ENCODE assay signal across 16 mouse cellular contexts in genomic region chr6:32388276-32388675, GRCm38 (mm10).
DNase-seq lines count a peak whose midpoint lies in the region; ATAC-seq and TF ChIP-seq lines count a peak whose summit lies in the region.
"Had no signal": no experiment of that assay in that cellular context is flagged by ENCODE, and none has a peak within 500 bp of the region (broad histone marks: within the 10 kb centered on the region; RNA-seq: fewer than 3 reads in every experiment).

No protein-coding gene starts in this region.

- peak; percentile 62; the same call in 1 of the 2 replicates for ATAC-seq in heart, embryonic 12.5 days (ENCODE audit: insufficient number of reproducible peaks, low FRiP score)
- no peak for ATAC-seq in hindbrain, embryonic 11.5 days (ENCODE audit: low FRiP score)
- ATAC-seq in hindbrain, embryonic 13.5 days (ENCODE audit: low FRiP score): no peak
- ATAC-seq: forebrain, embryonic 14.5 days; hindbrain, embryonic 16.5 days had no signal

- no peaks in the 10 kb centered on the region for H3K9me3 ChIP-seq in heart, embryonic 12.5 days (replicated peaks)
- no peaks in the 10 kb centered on the region for H3K9me3 ChIP-seq in hindbrain, embryonic 11.5 days (ENCODE audit: control insufficient read depth, low read length)
- H3K9me3 ChIP-seq in hindbrain, embryonic 13.5 days: no peaks in the 10 kb centered on the region
- H3K9me3 ChIP-seq: embryonic facial prominence, embryonic 12.5 days had no signal

- intact Hi-C loops in heart, postnatal 25 days (cut with DNase I): no loop called here
- intact Hi-C loops in gastrocnemius, adult 2 months (cut with DNase I): no loop called here

- no peak overlapping the region for H3K4me3 ChIP-seq in heart, embryonic 12.5 days
- H3K4me3 ChIP-seq in gastrocnemius, adult 2 months: no peak overlapping the region
- no peak overlapping the region for H3K4me3 ChIP-seq in hindbrain, embryonic 11.5 days (ENCODE audit: low read depth, low read length)
- no peak overlapping the region for H3K4me3 ChIP-seq in hindbrain, embryonic 13.5 days
- H3K4me3 ChIP-seq: embryonic facial prominence, embryonic 12.5 days had no signal

- DNase-seq in heart, adult 11 months: peak; percentile 94
- DNase-seq in heart, postnatal 25 days (ENCODE audit: low spot score): no peak
- peak; percentile 69 for DNase-seq in NIH3T3 (ENCODE audit: low read depth)
- peak; percentile 83 to 87 for DNase-seq in kidney, postnatal 25 days
- no peak for DNase-seq in gastrocnemius, adult 2 months
- no peak for DNase-seq in hindbrain, embryonic 11.5 days (ENCODE audit: low spot score)
- DNase-seq: B cell, adult 2 months; cerebellum, postnatal 10 days; gastrocnemius, postnatal 10 days; left cerebral cortex, postnatal 4 days; thymus, adult 2 months had no signal

- peaks cover 42% of the 10 kb centered on the region for H3K4me1 ChIP-seq in heart, embryonic 12.5 days (replicated peaks)
- H3K4me1 ChIP-seq in hindbrain, embryonic 11.5 days (replicated peaks; ENCODE audit: control insufficient read depth, insufficient read depth, low read length): no peaks in the 10 kb centered on the region
- H3K4me1 ChIP-seq in hindbrain, embryonic 13.5 days (replicated peaks): peaks cover 30% of the 10 kb centered on the region

- WGBS in heart, embryonic 12.5 days: 3% methylated on average over 1 of the region's 1 CpGs
- WGBS in hindbrain, embryonic 11.5 days: 68% methylated on average over 1 of the region's 1 CpGs
- 71% methylated on average over 1 of the region's 1 CpGs for WGBS in hindbrain, embryonic 13.5 days

- H3K27me3 ChIP-seq in heart, embryonic 12.5 days (replicated peaks): no peaks in the 10 kb centered on the region
- H3K27me3 ChIP-seq in hindbrain, embryonic 11.5 days (ENCODE audit: control insufficient read depth, insufficient read depth, low read length): no peaks in the 10 kb centered on the region
- no peaks in the 10 kb centered on the region for H3K27me3 ChIP-seq in hindbrain, embryonic 13.5 days
- H3K27me3 ChIP-seq: embryonic facial prominence, embryonic 12.5 days had no signal

- H3K36me3 ChIP-seq in heart, embryonic 12.5 days: no peaks in the 10 kb centered on the region
- H3K36me3 ChIP-seq in hindbrain, embryonic 11.5 days (ENCODE audit: control insufficient read depth, insufficient read depth, low read length): no peaks in the 10 kb centered on the region
- no peaks in the 10 kb centered on the region for H3K36me3 ChIP-seq in hindbrain, embryonic 13.5 days
- H3K36me3 ChIP-seq: embryonic facial prominence, embryonic 12.5 days had no signal

- H3K9ac ChIP-seq in heart, embryonic 12.5 days: no peak overlapping the region
- no peak overlapping the region for H3K9ac ChIP-seq in hindbrain, embryonic 11.5 days (ENCODE audit: low read depth, low read length)
- no peak overlapping the region for H3K9ac ChIP-seq in hindbrain, embryonic 13.5 days
- H3K9ac ChIP-seq: embryonic facial prominence, embryonic 12.5 days had no signal

- H3K4me2 ChIP-seq in heart, embryonic 12.5 days: no peak overlapping the region
- no peak overlapping the region for H3K4me2 ChIP-seq in hindbrain, embryonic 11.5 days (replicated peaks; ENCODE audit: low read depth, low read length)
- no peak overlapping the region for H3K4me2 ChIP-seq in hindbrain, embryonic 13.5 days
- H3K4me2 ChIP-seq: embryonic facial prominence, embryonic 12.5 days had no signal

- no peak for TF ChIP-seq CTCF in gastrocnemius, adult 2 months (IDR thresholded peaks at IDR 0.05)

- H3K27ac ChIP-seq in heart, embryonic 12.5 days (ENCODE audit: poor library complexity, severe bottlenecking): peak overlapping the region; percentile 53; the same call in 1 of the 2 replicates
- H3K27ac ChIP-seq in gastrocnemius, adult 2 months: no peak overlapping the region
- H3K27ac ChIP-seq in hindbrain, embryonic 11.5 days (ENCODE audit: low read depth, low read length): no peak overlapping the region
- no peak overlapping the region for H3K27ac ChIP-seq in hindbrain, embryonic 13.5 days
- H3K27ac ChIP-seq: embryonic facial prominence, embryonic 12.5 days had no signal

Comparison
In these comparisons a context has a peak if more than half of its experiments do, and no peak if none do; other contexts are left out.
1. DNase-seq: peak in heart, adult 11 months (single experiment), NIH3T3 (single experiment) and kidney, postnatal 25 days (2 of 2); none in heart, postnatal 25 days (single experiment), gastrocnemius, adult 2 months (single experiment) and hindbrain, embryonic 11.5 days (single experiment).